In the genomic region with DNA sequence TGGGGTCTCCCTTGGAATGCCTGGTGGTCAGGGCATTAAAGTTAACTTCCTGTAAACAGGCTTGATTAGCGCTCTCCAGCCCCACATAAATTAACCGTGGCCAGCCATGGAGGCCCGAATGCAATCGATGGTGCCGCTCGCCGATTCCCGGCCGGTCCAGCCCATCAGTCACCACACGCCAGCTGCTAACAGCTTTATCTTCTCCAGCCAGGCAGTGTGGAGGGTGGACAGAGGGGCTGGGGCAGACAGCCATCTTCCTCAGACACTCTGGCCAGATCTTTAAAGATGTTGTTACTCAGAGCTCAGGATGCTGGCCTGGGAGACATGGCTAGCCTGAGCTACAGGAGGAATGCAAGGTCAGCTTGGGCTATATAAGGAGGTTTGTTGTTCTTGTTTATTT, we compare ENCODE assay signal across 35 mouse cellular contexts. TPM values are rescaled to one million over a fixed set of nuclear protein-coding genes. Genes with fewer than 3 reads are reported as not detected.
A peak's percentile ranks its signal among the peaks of the same experiment; 100 is the strongest.
DNase-seq lines count a peak whose midpoint lies in the region; ATAC-seq lines count a peak whose summit lies in the region.
"Had no signal": no experiment of that assay in that cellular context is flagged by ENCODE, and none has a peak within 500 bp of the region (broad histone marks: within the 10 kb centered on the region; RNA-seq: fewer than 3 reads in every experiment).

No protein-coding gene starts in this region.

- peaks cover 11% of the 10 kb centered on the region for H3K4me1 ChIP-seq in forebrain, embryonic 10.5 days
- H3K4me1 ChIP-seq in forebrain, embryonic 14.5 days (ENCODE audit: control insufficient read depth, insufficient read depth, low read length), result no peaks in the 10 kb centered on the region
- H3K4me1 ChIP-seq in hindbrain, embryonic 10.5 days (replicated peaks), result peaks cover 27% of the 10 kb centered on the region; the same call in 1 of the 2 replicates
- no peaks in the 10 kb centered on the region for H3K4me1 ChIP-seq in hindbrain, embryonic 13.5 days (replicated peaks)
- H3K4me1 ChIP-seq in midbrain, embryonic 10.5 days, result peaks cover 22% of the 10 kb centered on the region
- no peaks in the 10 kb centered on the region for H3K4me1 ChIP-seq in midbrain, embryonic 13.5 days (replicated peaks)
- H3K4me1 ChIP-seq: forebrain, embryonic 13.5 days; limb, embryonic 13.5 days; midbrain, embryonic 12.5 days had no signal

- H3K9ac ChIP-seq in forebrain, embryonic 14.5 days (ENCODE audit: low read length), result no peak overlapping the region
- H3K9ac ChIP-seq in hindbrain, embryonic 13.5 days, result no peak overlapping the region
- H3K9ac ChIP-seq in midbrain, embryonic 13.5 days (replicated peaks), result no peak overlapping the region
- H3K9ac ChIP-seq: forebrain, embryonic 13.5 days; heart, embryonic 15.5 days; limb, embryonic 13.5 days; midbrain, embryonic 12.5 days; neural tube, embryonic 13.5 days had no signal

- no peak for ATAC-seq in forebrain, embryonic 14.5 days
- no peak for ATAC-seq in hindbrain, embryonic 13.5 days (ENCODE audit: low FRiP score)
- ATAC-seq in midbrain, embryonic 13.5 days, result no peak
- ATAC-seq: activated CD4-positive, CD25-positive, alpha-beta regulatory T cell, adult 4 months; forebrain, embryonic 13.5 days; intestine, postnatal 0 days had no signal

- no peak for DNase-seq in forebrain, embryonic 10.5 days (ENCODE audit: extremely low spot score, low spot score)
- no peak for DNase-seq in forebrain, embryonic 14.5 days (ENCODE audit: low spot score)
- DNase-seq in hindbrain, embryonic 10.5 days (ENCODE audit: low spot score), result no peak
- DNase-seq in midbrain, embryonic 10.5 days (ENCODE audit: low spot score), result no peak
- no peak for DNase-seq in gastrocnemius, adult 8-10 months (ENCODE audit: low spot score in 2 of 2)
- DNase-seq in right cerebral cortex, postnatal 36 days (ENCODE audit: low spot score in 2 of 2), result no peak
- DNase-seq: adrenal gland, adult 8-10 months; cerebellum, adult 2 months; cerebellum, postnatal 14 days; gastrocnemius, postnatal 25 days; heart, adult 11 months; kidney, postnatal 25 days; lung, postnatal 36 days; thymus, postnatal 14 days had no signal

- no peak overlapping the region for H3K4me3 ChIP-seq in forebrain, embryonic 10.5 days
- H3K4me3 ChIP-seq in forebrain, embryonic 14.5 days (ENCODE audit: low read depth, low read length), result no peak overlapping the region
- no peak overlapping the region for H3K4me3 ChIP-seq in hindbrain, embryonic 10.5 days
- no peak overlapping the region for H3K4me3 ChIP-seq in hindbrain, embryonic 13.5 days
- H3K4me3 ChIP-seq in midbrain, embryonic 10.5 days, result no peak overlapping the region
- no peak overlapping the region for H3K4me3 ChIP-seq in midbrain, embryonic 13.5 days (replicated peaks)
- H3K4me3 ChIP-seq: forebrain, embryonic 13.5 days; heart, embryonic 15.5 days; limb, embryonic 13.5 days; midbrain, embryonic 12.5 days; neural tube, embryonic 13.5 days had no signal

- no peak overlapping the region for H3K4me2 ChIP-seq in forebrain, embryonic 14.5 days (ENCODE audit: low read length)
- no peak overlapping the region for H3K4me2 ChIP-seq in hindbrain, embryonic 13.5 days
- H3K4me2 ChIP-seq in midbrain, embryonic 13.5 days (replicated peaks), result no peak overlapping the region
- H3K4me2 ChIP-seq: forebrain, embryonic 13.5 days; heart, embryonic 15.5 days; limb, embryonic 13.5 days; midbrain, embryonic 12.5 days; neural tube, embryonic 13.5 days had no signal

- H3K27me3 ChIP-seq in forebrain, embryonic 10.5 days (ENCODE audit: poor library complexity, severe bottlenecking), result peaks cover 24% of the 10 kb centered on the region
- no peaks in the 10 kb centered on the region for H3K27me3 ChIP-seq in forebrain, embryonic 14.5 days (replicated peaks; ENCODE audit: control insufficient read depth, insufficient read depth, low read length)
- H3K27me3 ChIP-seq in hindbrain, embryonic 10.5 days (ENCODE audit: insufficient read depth, poor library complexity, severe bottlenecking), result peaks cover 32% of the 10 kb centered on the region
- H3K27me3 ChIP-seq in hindbrain, embryonic 13.5 days, result peaks cover 22% of the 10 kb centered on the region; the same call in 1 of the 2 replicates
- H3K27me3 ChIP-seq in midbrain, embryonic 10.5 days (ENCODE audit: low read depth, poor library complexity, severe bottlenecking), result peaks cover 20% of the 10 kb centered on the region; the same call in 1 of the 2 replicates
- peaks cover 15% of the 10 kb centered on the region; the same call in 1 of the 2 replicates for H3K27me3 ChIP-seq in midbrain, embryonic 13.5 days

- H3K27ac ChIP-seq in forebrain, embryonic 10.5 days, result 0 out of 2 replicates have a peak overlapping the region, but pooled peaks have one; percentile 45
- H3K27ac ChIP-seq in forebrain, embryonic 14.5 days (ENCODE audit: low read depth, low read length), result no peak overlapping the region
- H3K27ac ChIP-seq in hindbrain, embryonic 10.5 days, result peak overlapping the region; percentile 50; the same call in 1 of the 2 replicates
- no peak overlapping the region for H3K27ac ChIP-seq in hindbrain, embryonic 13.5 days
- H3K27ac ChIP-seq in midbrain, embryonic 10.5 days (replicated peaks), result 0 out of 2 replicates have a peak overlapping the region, but pooled peaks have one; percentile 14
- no peak overlapping the region for H3K27ac ChIP-seq in midbrain, embryonic 13.5 days
- H3K27ac ChIP-seq: forebrain, embryonic 13.5 days; heart, embryonic 15.5 days; limb, embryonic 13.5 days; midbrain, embryonic 12.5 days; neural tube, embryonic 13.5 days had no signal

- H3K36me3 ChIP-seq in forebrain, embryonic 10.5 days (replicated peaks), result no peaks in the 10 kb centered on the region
- H3K36me3 ChIP-seq in forebrain, embryonic 14.5 days (ENCODE audit: control insufficient read depth, insufficient read depth, low read length), result no peaks in the 10 kb centered on the region
- no peaks in the 10 kb centered on the region for H3K36me3 ChIP-seq in hindbrain, embryonic 10.5 days
- no peaks in the 10 kb centered on the region for H3K36me3 ChIP-seq in hindbrain, embryonic 13.5 days
- no peaks in the 10 kb centered on the region for H3K36me3 ChIP-seq in midbrain, embryonic 10.5 days
- no peaks in the 10 kb centered on the region for H3K36me3 ChIP-seq in midbrain, embryonic 13.5 days
- H3K36me3 ChIP-seq: heart, embryonic 15.5 days; limb, embryonic 13.5 days; midbrain, embryonic 12.5 days; neural tube, embryonic 13.5 days had no signal

- H3K9me3 ChIP-seq in forebrain, embryonic 10.5 days, result no peaks in the 10 kb centered on the region
- no peaks in the 10 kb centered on the region for H3K9me3 ChIP-seq in forebrain, embryonic 14.5 days (replicated peaks; ENCODE audit: control insufficient read depth, low read length)
- H3K9me3 ChIP-seq in hindbrain, embryonic 10.5 days, result no peaks in the 10 kb centered on the region
- H3K9me3 ChIP-seq in hindbrain, embryonic 13.5 days, result no peaks in the 10 kb centered on the region
- no peaks in the 10 kb centered on the region for H3K9me3 ChIP-seq in midbrain, embryonic 10.5 days (replicated peaks)
- no peaks in the 10 kb centered on the region for H3K9me3 ChIP-seq in midbrain, embryonic 13.5 days
- H3K9me3 ChIP-seq: forebrain, embryonic 13.5 days; heart, embryonic 15.5 days; limb, embryonic 13.5 days; midbrain, embryonic 12.5 days; neural tube, embryonic 13.5 days had no signal

- 77% methylated on average over 10 of the region's 10 CpGs for WGBS in forebrain, embryonic 10.5 days
- WGBS in forebrain, embryonic 14.5 days, result 84% methylated on average over 10 of the region's 10 CpGs
- WGBS in hindbrain, embryonic 10.5 days, result 77% methylated on average over 10 of the region's 10 CpGs
- WGBS in hindbrain, embryonic 13.5 days, result 51% methylated on average over 10 of the region's 10 CpGs
- 83% methylated on average over 10 of the region's 10 CpGs for WGBS in midbrain, embryonic 10.5 days
- 78% methylated on average over 10 of the region's 10 CpGs for WGBS in midbrain, embryonic 13.5 days

RNA-seq across cellular contexts. Expression of a gene that starts 20.2 kb away (rescaled TPM):
- 191 and 199 TPM in 2 replicates for polyA plus RNA-seq in forebrain, embryonic 10.5 days (2016; fragmentation: Nextera tagmentation; extraction: Ambion mirVana)
- 64.4 and 73.5 TPM in 2 replicates for polyA plus RNA-seq in forebrain, embryonic 14.5 days (2014; fragmentation: Nextera tagmentation; extraction: Ambion mirVana)
- polyA plus RNA-seq in hindbrain, embryonic 10.5 days (2016; fragmentation: Nextera tagmentation; extraction: Ambion mirVana), result 191 and 198 TPM in 2 replicates
- polyA plus RNA-seq in hindbrain, embryonic 13.5 days (2015; fragmentation: Nextera tagmentation; extraction: Ambion mirVana), result 60.9 and 62.5 TPM in 2 replicates
- polyA plus RNA-seq in midbrain, embryonic 10.5 days (2016; fragmentation: Nextera tagmentation; extraction: Ambion mirVana), result 190 and 191 TPM in 2 replicates
- 67.7 and 82.3 TPM in 2 replicates for polyA plus RNA-seq in midbrain, embryonic 13.5 days (2015; fragmentation: Nextera tagmentation; extraction: Ambion mirVana)
- 10 to 100 TPM in 3 of 4 experiments, 1 to 10 TPM in 1; 9.9 to 13.1 (median 10.8) TPM for total RNA-seq in gastrocnemius, adult 8-10 months (2022)

RNA-seq across cellular contexts. Expression of a gene that starts 41.0 kb away (rescaled TPM):
- polyA plus RNA-seq in forebrain, embryonic 10.5 days (2016; fragmentation: Nextera tagmentation; extraction: Ambion mirVana), result 0.05 and 0.07 TPM in 2 replicates
- polyA plus RNA-seq in forebrain, embryonic 14.5 days (2014; fragmentation: Nextera tagmentation; extraction: Ambion mirVana), result 0.28 and 0.34 TPM in 2 replicates
- 1.1 and 2.0 TPM in 2 replicates for polyA plus RNA-seq in hindbrain, embryonic 10.5 days (2016; fragmentation: Nextera tagmentation; extraction: Ambion mirVana)
- 2.1 and 2.5 TPM in 2 replicates for polyA plus RNA-seq in hindbrain, embryonic 13.5 days (2015; fragmentation: Nextera tagmentation; extraction: Ambion mirVana)
- 1.4 and 2.1 TPM in 2 replicates for polyA plus RNA-seq in midbrain, embryonic 10.5 days (2016; fragmentation: Nextera tagmentation; extraction: Ambion mirVana)
- polyA plus RNA-seq in midbrain, embryonic 13.5 days (2015; fragmentation: Nextera tagmentation; extraction: Ambion mirVana), result 2.6 and 3.0 TPM in 2 replicates
- total RNA-seq in gastrocnemius, adult 8-10 months (2022), result not detected
- total RNA-seq: adrenal gland, adult 8-10 months; adrenal gland, postnatal 4 days; CH12.LX; ES-E14; gastrocnemius, postnatal 25 days; hematopoietic stem cell, adult 5-6 weeks; left cerebral cortex, adult 18-20 months; left cerebral cortex, postnatal 14 days; megakaryocyte, adult 5-6 weeks had no signal
- polyA plus RNA-seq: activated CD4-positive, CD25-positive, alpha-beta regulatory T cell, adult 4 months; C2C12; cortical plate, adult 2 months; embryonic facial prominence, embryonic 14.5 days; heart, embryonic 15.5 days; kidney, embryonic 14.5 days; limb, embryonic 13.5 days; lung, embryonic 16.5 days had no signal

RNA-seq across cellular contexts. Expression of a gene that starts 47.0 kb away (rescaled TPM):
- 625 and 631 TPM in 2 replicates for polyA plus RNA-seq in forebrain, embryonic 10.5 days (2016; fragmentation: Nextera tagmentation; extraction: Ambion mirVana)
- polyA plus RNA-seq in forebrain, embryonic 14.5 days (2014; fragmentation: Nextera tagmentation; extraction: Ambion mirVana), result 628 and 893 TPM in 2 replicates
- polyA plus RNA-seq in hindbrain, embryonic 10.5 days (2016; fragmentation: Nextera tagmentation; extraction: Ambion mirVana), result 648 and 654 TPM in 2 replicates
- 575 and 577 TPM in 2 replicates for polyA plus RNA-seq in hindbrain, embryonic 13.5 days (2015; fragmentation: Nextera tagmentation; extraction: Ambion mirVana)
- polyA plus RNA-seq in midbrain, embryonic 10.5 days (2016; fragmentation: Nextera tagmentation; extraction: Ambion mirVana), result 610 and 635 TPM in 2 replicates
- 518 and 572 TPM in 2 replicates for polyA plus RNA-seq in midbrain, embryonic 13.5 days (2015; fragmentation: Nextera tagmentation; extraction: Ambion mirVana)
- total RNA-seq in gastrocnemius, adult 8-10 months (2022), result 100 to 1,000 TPM; 691 to 868 (median 797) TPM

RNA-seq across cellular contexts. Expression of a gene that starts 54.3 kb away (rescaled TPM):
- polyA plus RNA-seq in forebrain, embryonic 10.5 days (2016; fragmentation: Nextera tagmentation; extraction: Ambion mirVana), result 343 and 346 TPM in 2 replicates
- polyA plus RNA-seq in forebrain, embryonic 14.5 days (2014; fragmentation: Nextera tagmentation; extraction: Ambion mirVana), result 216 and 221 TPM in 2 replicates
- polyA plus RNA-seq in hindbrain, embryonic 10.5 days (2016; fragmentation: Nextera tagmentation; extraction: Ambion mirVana), result 341 and 365 TPM in 2 replicates
- 230 TPM in 2 replicates for polyA plus RNA-seq in hindbrain, embryonic 13.5 days (2015; fragmentation: Nextera tagmentation; extraction: Ambion mirVana)
- polyA plus RNA-seq in midbrain, embryonic 10.5 days (2016; fragmentation: Nextera tagmentation; extraction: Ambion mirVana), result 338 and 351 TPM in 2 replicates
- polyA plus RNA-seq in midbrain, embryonic 13.5 days (2015; fragmentation: Nextera tagmentation; extraction: Ambion mirVana), result 243 and 257 TPM in 2 replicates
- total RNA-seq in gastrocnemius, adult 8-10 months (2022), result 100 to 1,000 TPM; 120 to 138 (median 131) TPM

Comparison
In these comparisons a context has a peak if more than half of its experiments do, and no peak if none do; other contexts are left out.
1. H3K27ac ChIP-seq: peak in forebrain, embryonic 10.5 days (single experiment), hindbrain, embryonic 10.5 days (single experiment) and midbrain, embryonic 10.5 days (single experiment); none in forebrain, embryonic 14.5 days (single experiment), hindbrain, embryonic 13.5 days (single experiment) and midbrain, embryonic 13.5 days (single experiment).